Mouse (Mus musculus): ENCODE measurements at regions not wholly inside any gene's neighbourhood (a gene's known extent, or its start where the extent isn't known, plus 50 kb on each side); places are given as distances from the start of the nearest gene placed in this dataset.

DNA sequence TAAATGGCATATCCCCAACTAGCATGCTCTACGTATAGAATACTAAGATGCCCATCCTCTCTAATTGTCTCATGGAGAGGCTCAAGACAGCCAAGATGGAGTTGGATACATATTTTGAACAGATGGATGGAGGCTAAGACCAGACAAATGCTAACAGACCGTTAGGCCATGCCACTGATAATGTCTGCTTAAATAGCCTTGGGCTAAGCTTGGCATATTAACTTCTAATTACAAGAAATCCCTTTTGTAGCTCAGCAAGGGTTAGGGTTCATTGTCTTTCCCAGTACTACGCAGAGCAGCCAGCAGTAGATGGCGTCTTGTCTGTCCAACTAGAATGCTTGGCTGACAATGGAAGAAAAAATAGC, 113.0 kb upstream of the Gnpda2 start:
- TF ChIP-seq POLR2A (IDR thresholded peaks at IDR 0.05; ENCODE audit: low read depth, low read length) (no peak), CTCF (conservative IDR thresholded peaks at IDR 0.05; ENCODE audit: insufficient read depth, insufficient read length, low read depth, low read length) (no peak)

Measured in kidney, adult 2 months (tissue).